Mouse (Mus musculus) gastrocnemius, postnatal 14 days (tissue): ENCODE results near the gene Olfr448. TPM values are rescaled to one million over a fixed set of nuclear protein-coding genes. Genes with fewer than 3 reads are reported as not detected.

Source experiments
- DNase-seq: peaks from one replicate; pipeline ENCODE4 v3.0.0; 2021; ENCODE audit warnings: mixed read lengths
- intact Hi-C: fragments of 180-260 bp; cut with DNase I; formaldehyde crosslinking; loops from one replicate; pipeline ENCODE4 v1.15.1; 2025; ENCODE audit warnings: low total_unique reads
- long read RNA-seq, 2 experiments: library from polyadenylated mRNA; stranded (forward); transcript quantifications; one replicate each; pipeline ENCODE4 v2.0.0; 2021
- total RNA-seq, 2 experiments: library from RNA; stranded (reverse); gene quantifications; 2 replicates each; pipeline ENCODE4 v1.2.3; 2021

Gene Olfr448
- not detected for total RNA-seq
- long read RNA-seq, experiment 1, result 0 reads
- long read RNA-seq, experiment 2, result 0 reads

- no peak for DNase-seq
- intact Hi-C loops, result no loop called here
Measured at GRCm38 (mm10) chr6:42890141-42890540, at the start of gene Olfr448. Gene Olfr448, plus strand, starts transcription at chr6:42890441.

- DNase-seq, result no peak
- intact Hi-C loops, result loop anchor here (10.0 kb wide), 1 partner anchor 256 kb away; no protein-coding TSS in a partner anchor
Measured at GRCm38 (mm10) chr6:42860222-42860819, 29.9 kb upstream of the Olfr448 start.

GRCm38 (mm10) chr6:42869695-42870094 is 20.5 kb upstream of the Olfr448 start:
- DNase-seq, result no peak
- intact Hi-C loops, result loop anchor here (10.0 kb wide), 1 partner anchor 265 kb away; no protein-coding TSS in a partner anchor

- intact Hi-C loops, result no loop called here
- no peak for DNase-seq
Measured at GRCm38 (mm10) chr6:42876323-42876722, 13.9 kb upstream of the Olfr448 start.

DNA sequence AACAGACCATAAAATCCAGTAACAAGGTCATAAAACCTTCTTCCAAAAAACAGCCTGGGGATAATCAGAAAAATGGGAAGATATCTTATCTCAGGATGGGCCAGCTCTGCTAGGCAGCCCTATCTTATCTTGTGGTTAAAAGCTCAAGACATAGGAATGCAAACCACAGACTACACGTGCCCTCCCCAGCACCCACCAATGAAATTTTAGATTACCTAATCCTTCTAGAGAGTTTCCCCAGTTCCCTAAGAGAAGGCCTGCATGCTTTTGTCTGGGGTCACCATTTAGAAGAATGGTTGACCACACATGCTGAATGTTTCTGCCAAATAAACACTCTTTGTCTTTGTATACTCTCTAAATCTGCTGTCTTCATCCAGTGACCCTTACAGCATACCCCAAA is 10.1 kb downstream of the Olfr448 start:
- intact Hi-C loops, result no loop called here
- DNase-seq, result no peak

DNA sequence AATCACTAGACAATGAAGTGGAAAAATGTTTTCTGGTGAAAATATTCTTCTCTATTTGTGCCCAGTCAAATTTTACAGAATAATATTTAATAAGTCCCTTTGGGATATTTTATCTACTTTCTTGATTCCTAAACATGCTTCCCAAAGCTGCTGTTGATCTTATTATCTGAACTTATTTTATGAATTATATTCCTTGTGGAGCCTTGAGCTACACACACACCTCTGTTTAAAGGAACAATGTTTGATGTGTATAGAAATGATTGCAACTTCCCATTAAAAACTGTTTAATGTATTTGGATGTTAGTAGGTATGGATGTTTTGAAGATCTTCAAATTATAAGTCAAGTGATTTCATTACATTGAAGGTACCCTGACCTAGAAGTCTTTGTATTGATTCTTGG is 18.3 kb downstream of the Olfr448 start, which contains the start of gene Olfr447:
TSS of gene Olfr447 (plus strand) at position 301 of the 400 bp plus-strand sequence.
- DNase-seq, result no peak
- intact Hi-C loops, result no loop called here

DNA sequence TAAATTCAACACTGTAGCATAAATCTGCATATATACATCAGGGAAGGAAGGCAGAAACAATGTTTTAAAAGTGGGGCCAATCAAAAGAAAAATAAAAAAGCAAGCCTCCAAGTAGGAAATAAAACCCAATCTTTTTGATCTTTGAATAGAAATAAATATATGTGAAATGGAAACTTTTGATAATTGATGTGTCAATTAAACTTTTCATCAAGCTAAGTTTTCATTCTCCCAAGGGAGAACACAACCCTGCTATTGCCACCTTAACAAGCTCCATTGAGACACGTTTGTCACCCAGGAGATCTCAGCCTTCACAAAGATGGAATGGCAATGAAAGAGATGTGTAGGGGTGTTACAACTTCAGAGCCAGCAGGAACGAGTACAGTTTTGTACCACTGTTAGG is 30.8 kb downstream of the Olfr448 start, which contains the start of gene Olfr446:
TSS of gene Olfr446 (plus strand) at position 301 of the 400 bp plus-strand sequence.
- no peak for DNase-seq
- intact Hi-C loops, result no loop called here

Other genes with a start within 250 kb of the Olfr448 start
- 1 to 10 TPM; 4.4 to 4.6 TPM for gene Tcaf2, start 245.2 kb upstream of the Olfr448 start, total RNA-seq
- gene Tcaf1, start 180.4 kb upstream of the Olfr448 start, total RNA-seq, result 10 to 100 TPM; 11.2 to 15.0 TPM
- not detected for gene Olfr453, start 151.1 kb upstream of the Olfr448 start, total RNA-seq
- not detected for gene Olfr38, start 134.0 kb upstream of the Olfr448 start, total RNA-seq
- gene Olfr452, start 105.3 kb upstream of the Olfr448 start, total RNA-seq, result not detected
- not detected for gene Olfr450, start 78.5 kb upstream of the Olfr448 start, total RNA-seq
- gene Olfr449, start 56.1 kb upstream of the Olfr448 start, total RNA-seq, result not detected
- gene Olfr447, start 18.4 kb downstream of the Olfr448 start, total RNA-seq, result not detected
- gene Olfr446, start 30.9 kb downstream of the Olfr448 start, total RNA-seq, result not detected
- gene Olfr444, start 58.6 kb downstream of the Olfr448 start, total RNA-seq, result not detected
- not detected for gene Olfr441, start 215.9 kb downstream of the Olfr448 start, total RNA-seq